Mouse (Mus musculus) hindbrain, embryonic 14.5 days (tissue): Measurements from ENCODE around the gene Aspdh. TPM values are rescaled to one million over a fixed set of nuclear protein-coding genes. Genes with fewer than 3 reads are reported as not detected.

Source experiments
- ATAC-seq: fragments of 200-750 bp; cut with Nextera tagmentation; 2 replicates; pipeline ENCODE4 v1.8.0; 2017; ENCODE audit warnings: moderate number of reproducible peaks, mild to moderate bottlenecking, moderate TSS enrichment, moderate library complexity; ENCODE audit not compliant: low FRiP score
- DNase-seq: peaks from one replicate; pipeline ENCODE4 v3.0.0-alpha.2; 2015; ENCODE audit warnings: low spot score
- H3K27ac ChIP-seq: fragments of 300-500 bp; sonication (generic); 2 replicates; pipeline ENCODE4 v1.5.1; 2014; ENCODE audit warnings: mild to moderate bottlenecking, moderate library complexity
- H3K27me3 ChIP-seq: fragments of 300-500 bp; sonication (generic); 2 replicates; pipeline ENCODE4 v1.6.1; 2014; ENCODE audit warnings: mild to moderate bottlenecking, low read length, mixed read lengths; ENCODE audit not compliant: control insufficient read depth, insufficient read depth
- H3K36me3 ChIP-seq: fragments of 300-500 bp; sonication (generic); replicated peaks from 2 replicates; pipeline ENCODE4 v1.6.1; 2014; ENCODE audit not compliant: control insufficient read depth, insufficient read depth
- H3K4me1 ChIP-seq: fragments of 300-500 bp; sonication (generic); replicated peaks from 2 replicates; pipeline ENCODE4 v1.6.1; 2014; ENCODE audit warnings: antibody characterized with exemption, low read length, mixed read lengths; ENCODE audit not compliant: control insufficient read depth, insufficient read depth
- H3K4me2 ChIP-seq: fragments of 300-500 bp; sonication (generic); replicated peaks from 2 replicates; pipeline ENCODE4 v1.6.1; 2014; ENCODE audit warnings: mild to moderate bottlenecking, moderate library complexity
- H3K4me3 ChIP-seq: fragments of 300-500 bp; sonication (generic); replicated peaks from 2 replicates; pipeline ENCODE4 v1.5.1; 2014; ENCODE audit warnings: mild to moderate bottlenecking, low read length
- H3K9ac ChIP-seq: fragments of 300-500 bp; sonication (generic); 2 replicates; pipeline ENCODE4 v1.6.1; 2014
- H3K9me3 ChIP-seq: fragments of 300-500 bp; sonication (generic); 2 replicates; pipeline ENCODE4 v1.6.1; 2016; ENCODE audit warnings: low read length; ENCODE audit not compliant: control insufficient read depth
- microRNA-seq: library from miRNA; unstranded; fragments of <30 nt; microRNA quantifications from one replicate; pipeline ENCODE4, GENCODE M21; 2016
- polyA plus RNA-seq: library from polyadenylated mRNA; unstranded; fragments of >200 nt; fragmentation: Nextera tagmentation; extraction: Ambion mirVana; gene quantifications from 2 replicates; pipeline ENCODE4 v1.2.1, GENCODE M21; 2014

Gene Aspdh
- polyA plus RNA-seq, 1 experiment from 2014 or later: 3.4 TPM

GRCm38 (mm10) chr7:44507491-44507890 lies 42.3 kb downstream of the Aspdh start:
- Histone ChIP-seq H3K4me3 (no peak overlapping the region), H3K4me2 (no peak overlapping the region), H3K4me1 (no peaks in the 10 kb centered on the region), H3K9ac (no peak overlapping the region), H3K36me3 (no peaks in the 10 kb centered on the region), H3K27me3 (no peaks in the 10 kb centered on the region), H3K27ac (no peak overlapping the region), H3K9me3 (no peaks in the 10 kb centered on the region)
- ATAC-seq: no peak
- no peak for DNase-seq

Small RNA genes lying within 50 kb of the gene (microRNA-seq; reads per million reads assigned to microRNA genes)
- gene Mir7052: 0.48 reads per million

Other genes starting within 250 kb of the Aspdh start
- gene Klk1b5, start 249.4 kb upstream of the Aspdh start, polyA plus RNA-seq: not detected in 2 replicates
- gene Klk1, start 240.0 kb upstream of the Aspdh start, polyA plus RNA-seq: not detected in 2 replicates
- not detected in 2 replicates for gene Gm36864, start 229.2 kb upstream of the Aspdh start, polyA plus RNA-seq
- gene 1700028J19Rik, start 218.7 kb upstream of the Aspdh start, polyA plus RNA-seq: 1.6 and 1.8 TPM in 2 replicates
- 180 and 185 TPM in 2 replicates for gene 2410002F23Rik, start 218.7 kb upstream of the Aspdh start, polyA plus RNA-seq
- not detected in 2 replicates for gene Acp4, start 208.0 kb upstream of the Aspdh start, polyA plus RNA-seq
- gene Gm15517, start 203.9 kb upstream of the Aspdh start, polyA plus RNA-seq: not detected in 2 replicates
- 3.6 and 3.7 TPM in 2 replicates for gene Clec11a, start 158.5 kb upstream of the Aspdh start, polyA plus RNA-seq
- gene Shank1, start 155.1 kb upstream of the Aspdh start, polyA plus RNA-seq: 40.3 and 46.8 TPM in 2 replicates
- 61.8 and 70.8 TPM in 2 replicates for gene Syt3, start 81.3 kb upstream of the Aspdh start, polyA plus RNA-seq
- gene 1700008O03Rik, start 79.6 kb upstream of the Aspdh start, polyA plus RNA-seq: 2.1 and 2.8 TPM in 2 replicates
- 26.4 and 26.5 TPM in 2 replicates for gene Lrrc4b, start 36.4 kb upstream of the Aspdh start, polyA plus RNA-seq
- gene Josd2, start 2.6 kb downstream of the Aspdh start, polyA plus RNA-seq: 26.9 and 33.4 TPM in 2 replicates
- 167 and 182 TPM in 2 replicates for gene Emc10, start 31.1 kb downstream of the Aspdh start, polyA plus RNA-seq
- 10.9 and 23.8 TPM in 2 replicates for gene Fam71e1, start 31.2 kb downstream of the Aspdh start, polyA plus RNA-seq
- 0.05 and 0.09 TPM in 2 replicates for gene Mybpc2, start 59.3 kb downstream of the Aspdh start, polyA plus RNA-seq
- gene Spib, start 66.7 kb downstream of the Aspdh start, polyA plus RNA-seq: 0.09 TPM in 1 of 2 replicates, not detected in the other
- gene Pold1, start 83.5 kb downstream of the Aspdh start, polyA plus RNA-seq: 14.0 and 17.9 TPM in 2 replicates
- gene Nr1h2, start 88.6 kb downstream of the Aspdh start, polyA plus RNA-seq: 50.7 and 53.6 TPM in 2 replicates
- gene Napsa, start 107.0 kb downstream of the Aspdh start, polyA plus RNA-seq: 0.81 and 1.0 TPM in 2 replicates
- gene Kcnc3, start 125.3 kb downstream of the Aspdh start, polyA plus RNA-seq: 7.2 and 8.6 TPM in 2 replicates
- gene Myh14, start 205.5 kb downstream of the Aspdh start, polyA plus RNA-seq: 4.2 and 5.0 TPM in 2 replicates
- not detected in 2 replicates for gene Izumo2, start 243.4 kb downstream of the Aspdh start, polyA plus RNA-seq